In the genomic region with DNA sequence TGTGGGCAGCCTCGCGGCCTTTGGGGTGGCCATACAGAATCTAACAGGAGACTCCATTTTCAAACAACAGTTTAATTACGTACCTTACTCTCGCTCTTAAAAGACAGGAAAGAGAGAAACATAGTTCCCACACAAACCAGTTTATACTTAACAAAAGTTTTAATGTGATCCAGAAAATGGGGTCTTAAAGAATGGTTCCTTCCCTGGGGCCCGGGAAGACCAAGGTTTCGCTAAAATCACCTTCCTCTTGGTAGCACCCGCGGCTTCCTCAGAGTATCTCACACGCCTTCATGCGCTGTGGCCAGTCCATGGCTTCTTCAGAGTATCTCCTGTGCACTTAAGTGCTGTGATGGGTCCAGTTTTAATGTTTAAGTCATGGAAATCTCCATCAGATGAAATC, we compare ENCODE assay signal across 36 mouse cellular contexts. TPM values are rescaled to one million over a fixed set of nuclear protein-coding genes. Genes with fewer than 3 reads are reported as not detected.
"Had no signal": no experiment of that assay in that cellular context is flagged by ENCODE, and none has a peak within 500 bp of the region (broad histone marks: within the 10 kb centered on the region; RNA-seq: fewer than 3 reads in every experiment).

No protein-coding gene starts in this region.

- H3K9me3 ChIP-seq: heart, embryonic 13.5 days; heart, embryonic 15.5 days; hindbrain, embryonic 10.5 days; hindbrain, embryonic 12.5 days; hindbrain, embryonic 15.5 days; intestine, embryonic 15.5 days; kidney, embryonic 15.5 days had no signal

- H3K36me3 ChIP-seq: heart, embryonic 12.5 days; heart, embryonic 13.5 days; heart, embryonic 15.5 days; hindbrain, embryonic 10.5 days; hindbrain, embryonic 12.5 days; hindbrain, embryonic 13.5 days; hindbrain, embryonic 15.5 days; intestine, embryonic 15.5 days; kidney, embryonic 15.5 days had no signal

- H3K27me3 ChIP-seq: heart, embryonic 15.5 days; hindbrain, embryonic 15.5 days; intestine, embryonic 15.5 days; kidney, embryonic 15.5 days had no signal

- H3K4me2 ChIP-seq: heart, embryonic 11.5 days; heart, embryonic 12.5 days; heart, embryonic 13.5 days; heart, embryonic 15.5 days; hindbrain, embryonic 12.5 days; hindbrain, embryonic 13.5 days; hindbrain, embryonic 14.5 days; hindbrain, embryonic 15.5 days; intestine, embryonic 15.5 days; kidney, embryonic 15.5 days had no signal

- H3K27ac ChIP-seq: heart, embryonic 13.5 days; heart, embryonic 15.5 days; hindbrain, embryonic 10.5 days; hindbrain, embryonic 12.5 days; hindbrain, embryonic 13.5 days; hindbrain, embryonic 14.5 days; hindbrain, embryonic 15.5 days; hindbrain, postnatal 0 days; intestine, embryonic 15.5 days; kidney, embryonic 15.5 days; kidney, postnatal 0 days; layer of hippocampus, adult 2 months had no signal

- H3K4me1 ChIP-seq: hindbrain, embryonic 12.5 days; hindbrain, embryonic 13.5 days; hindbrain, embryonic 15.5 days; intestine, embryonic 15.5 days; kidney, embryonic 15.5 days had no signal

- ATAC-seq: hindbrain, embryonic 16.5 days; hindbrain, postnatal 0 days; inflammation-experienced regulatory T-cells, adult 6 months; intestine, embryonic 15.5 days; intestine, embryonic 16.5 days; intestine, postnatal 0 days had no signal

- DNase-seq: heart, postnatal 10 days; heart, postnatal 14 days; heart, postnatal 36 days; heart, postnatal 4 days; kidney, adult 11 months; kidney, adult 18-20 months; kidney, adult 2 months; kidney, adult 8-10 months; kidney, adult 9 months; kidney, postnatal 10 days; kidney, postnatal 14 days; kidney, postnatal 25 days; kidney, postnatal 36 days; kidney, postnatal 4 days; layer of hippocampus, adult 9-11 months; layer of hippocampus, postnatal 36 days had no signal

- H3K9ac ChIP-seq: heart, embryonic 12.5 days; heart, embryonic 13.5 days; heart, embryonic 15.5 days; hindbrain, embryonic 12.5 days; hindbrain, embryonic 13.5 days; hindbrain, embryonic 14.5 days; hindbrain, embryonic 15.5 days; intestine, embryonic 15.5 days; kidney, embryonic 15.5 days had no signal

- H3K4me3 ChIP-seq: heart, embryonic 12.5 days; heart, embryonic 13.5 days; heart, embryonic 15.5 days; hindbrain, embryonic 10.5 days; hindbrain, embryonic 12.5 days; hindbrain, embryonic 13.5 days; hindbrain, embryonic 15.5 days; intestine, embryonic 15.5 days; kidney, embryonic 15.5 days; layer of hippocampus, adult 2 months had no signal

RNA-seq across cellular contexts. Expression of gene Gm12689, which starts 48.5 kb away (rescaled TPM):
- polyA plus RNA-seq: heart, embryonic 12.5 days; heart, embryonic 15.5 days; heart, embryonic 16.5 days; heart, postnatal 0 days; inflammation-experienced regulatory T-cells, adult 6 months had no signal
